Mouse (Mus musculus) forebrain, embryonic 11.5 days (tissue): ENCODE measurements at regions not wholly inside any gene's neighbourhood (a gene's known extent, or its start where the extent isn't known, plus 50 kb on each side); places are given as distances from the start of the nearest gene placed in this dataset.
A peak's percentile ranks its signal among the peaks of the same experiment; 100 is the strongest.

Source experiments
- ATAC-seq: fragments of 200-750 bp; cut with Nextera tagmentation; replicated peaks from 2 replicates; pipeline ENCODE4 v1.8.0; 2017; ENCODE audit warnings: moderate TSS enrichment; ENCODE audit not compliant: low FRiP score
- DNase-seq: peaks from one replicate; pipeline ENCODE4 v3.0.0-alpha.2; 2017; ENCODE audit warnings: low spot score
- H3K27ac ChIP-seq: fragments of 300-500 bp; sonication (generic); 2 replicates; pipeline ENCODE4 v1.5.1; 2014; ENCODE audit warnings: low read depth, low read length
- H3K27me3 ChIP-seq: fragments of 300-500 bp; sonication (generic); 2 replicates; pipeline ENCODE4 v1.6.1; 2014; ENCODE audit warnings: mild to moderate bottlenecking, low read length, mixed read lengths; ENCODE audit not compliant: control insufficient read depth, insufficient read depth
- H3K36me3 ChIP-seq: fragments of 300-500 bp; sonication (generic); 2 replicates; pipeline ENCODE4 v1.6.1; 2014; ENCODE audit warnings: mild to moderate bottlenecking, low read length, moderate library complexity, mixed read lengths; ENCODE audit not compliant: control insufficient read depth, insufficient read depth
- H3K4me1 ChIP-seq: fragments of 300-500 bp; sonication (generic); replicated peaks from 2 replicates; pipeline ENCODE4 v1.6.1; 2014; ENCODE audit warnings: low read length, mixed read lengths; ENCODE audit not compliant: control insufficient read depth, insufficient read depth
- H3K4me2 ChIP-seq: fragments of 300-500 bp; sonication (generic); 2 replicates; pipeline ENCODE4 v1.6.1; 2014; ENCODE audit warnings: low read depth, mild to moderate bottlenecking, low read length, moderate library complexity, mixed read lengths; ENCODE audit not compliant: severe bottlenecking
- H3K4me3 ChIP-seq: fragments of 300-500 bp; sonication (generic); 2 replicates; pipeline ENCODE4 v1.5.1; 2014; ENCODE audit warnings: low read depth, low read length
- H3K9ac ChIP-seq: fragments of 300-500 bp; sonication (generic); 2 replicates; pipeline ENCODE4 v1.6.1; 2014; ENCODE audit warnings: low read length
- H3K9me3 ChIP-seq: fragments of 300-500 bp; sonication (generic); 2 replicates; pipeline ENCODE4 v1.6.1; 2016; ENCODE audit warnings: low read length, mixed read lengths; ENCODE audit not compliant: control insufficient read depth
- WGBS: fragments of 180-500 bp; shearing (Covaris S2); extraction: QIAGEN DNeasy Blood & Tissue Kit; methylation state at CpG from one replicate; pipeline ENCODE4 v1.1.7; 2014; 5-methylcytosine and 5-hydroxymethylcytosine counted together

DNA sequence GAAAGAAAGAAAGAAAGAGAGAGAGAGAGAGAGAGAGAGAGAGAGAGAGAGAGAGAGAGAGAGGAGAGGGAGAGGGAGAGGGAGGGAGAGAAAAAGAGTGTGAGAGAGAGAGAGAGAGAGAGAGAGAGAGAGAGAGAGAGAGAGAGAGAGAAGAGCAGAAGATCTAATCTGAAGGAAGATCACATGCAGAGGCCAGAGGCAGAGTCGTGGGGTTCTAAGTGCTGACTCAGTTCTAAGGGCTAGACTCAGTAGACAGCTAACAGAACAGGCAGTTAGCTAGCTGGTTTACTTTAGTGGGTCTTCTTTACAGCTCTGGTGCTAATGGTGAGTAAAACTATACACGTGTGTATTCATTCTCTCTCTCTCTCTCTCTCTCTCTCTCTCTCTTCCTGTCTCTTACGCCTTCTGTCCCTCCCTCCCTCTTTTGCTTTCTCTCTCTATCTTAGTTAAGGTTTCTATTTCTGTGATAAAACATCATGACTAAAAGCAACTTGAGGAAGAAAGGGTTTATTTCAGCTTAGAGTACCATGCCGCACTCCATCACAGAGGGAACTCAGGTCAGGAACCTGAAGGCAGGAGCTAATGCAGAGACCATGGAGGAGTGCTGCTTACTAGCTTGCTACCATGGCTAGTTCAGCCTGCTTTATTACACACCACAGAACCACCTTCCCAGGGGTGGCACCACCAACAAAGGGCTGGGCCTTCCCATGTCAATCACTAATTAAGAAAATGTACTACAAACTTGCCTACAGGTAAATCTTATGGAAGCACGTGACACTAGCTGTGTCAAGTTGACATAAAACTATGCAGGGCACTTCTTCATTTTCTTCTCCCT is 142.8 kb upstream of the Jun start:
- Histone ChIP-seq H3K27ac (no peak overlapping the region), H3K4me3 (no peak overlapping the region), H3K4me1 (peaks cover 6% of the 10 kb centered on the region; the same call in 1 of the 2 replicates), H3K4me2 (no peak overlapping the region), H3K9me3 (no peaks in the 10 kb centered on the region), H3K27me3 (no peaks in the 10 kb centered on the region), H3K9ac (no peak overlapping the region), H3K36me3 (no peaks in the 10 kb centered on the region)
- ATAC-seq (no peak), DNase-seq (no peak)
- 82% methylated on average over 5 of the region's 5 CpGs for WGBS

- Histone ChIP-seq H3K4me2 (no peak overlapping the region), H3K27ac (no peak overlapping the region), H3K4me3 (no peak overlapping the region), H3K27me3 (no peaks in the 10 kb centered on the region), H3K36me3 (no peaks in the 10 kb centered on the region), H3K9me3 (no peaks in the 10 kb centered on the region), H3K9ac (no peak overlapping the region), H3K4me1 (peaks cover 6% of the 10 kb centered on the region; the same call in 1 of the 2 replicates)
- WGBS: 75% methylated on average over 2 of the region's 2 CpGs
- ATAC-seq (no peak), DNase-seq (no peak)
Observed at GRCm38 (mm10) chr4:95196106-95196505, 144.1 kb upstream of the Jun start.

DNA sequence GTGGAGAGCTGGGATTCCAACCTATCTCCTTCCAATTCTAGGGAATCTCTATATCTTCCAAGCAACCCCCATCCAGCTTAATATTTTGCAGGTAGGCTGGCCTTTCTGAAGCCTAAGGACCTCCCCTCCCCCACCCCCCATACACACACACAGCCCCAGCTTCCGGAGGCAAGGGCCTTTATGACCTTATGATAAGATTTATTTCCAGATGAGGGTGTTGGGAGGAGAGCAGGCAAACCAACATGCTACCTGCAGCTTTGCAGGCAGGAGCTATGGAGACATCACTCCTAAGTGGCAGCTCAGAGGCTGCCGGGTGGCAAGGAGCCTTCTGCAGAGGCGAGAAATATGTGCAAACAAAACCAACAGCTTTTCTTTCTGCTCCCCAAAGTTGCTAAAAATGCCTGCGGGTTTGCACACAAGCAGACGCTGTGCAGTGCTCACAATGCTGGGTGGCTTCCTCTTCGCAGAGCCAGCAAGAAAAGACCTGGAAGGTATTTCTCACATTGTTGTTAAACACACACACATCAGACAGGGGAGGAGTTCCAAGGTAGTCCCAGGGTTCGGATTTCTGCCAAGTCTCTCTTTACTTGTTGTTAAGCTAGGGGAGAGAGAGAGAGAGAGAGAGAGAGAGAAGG is 145.2 kb upstream of the Jun start:
- ATAC-seq (no peak), DNase-seq (no peak)

DNA sequence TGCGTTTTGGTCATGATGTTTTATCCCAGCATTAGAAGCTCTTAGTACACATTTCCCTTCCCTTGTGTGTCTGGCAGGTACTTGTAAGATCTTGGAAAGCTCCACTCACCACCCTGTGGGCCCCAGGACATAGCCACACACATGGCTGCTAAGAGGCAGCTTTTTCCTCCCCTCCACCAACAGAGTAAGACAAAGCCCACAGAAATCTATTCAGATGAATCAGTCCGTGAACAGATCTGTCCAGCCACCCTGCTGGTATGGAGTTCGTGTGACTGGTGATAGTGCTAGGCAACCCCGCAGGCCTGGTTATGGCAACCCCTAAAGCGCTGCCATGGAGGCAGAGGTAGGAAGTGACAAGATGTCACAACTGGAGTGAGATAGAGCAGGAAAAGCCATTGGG is 147.4 kb upstream of the Jun start:
- Histone ChIP-seq H3K4me2 (no peak overlapping the region), H3K9me3 (no peaks in the 10 kb centered on the region), H3K27ac (no peak overlapping the region), H3K36me3 (no peaks in the 10 kb centered on the region), H3K27me3 (no peaks in the 10 kb centered on the region), H3K4me3 (no peak overlapping the region), H3K9ac (no peak overlapping the region), H3K4me1 (peaks cover 6% of the 10 kb centered on the region; the same call in 1 of the 2 replicates)
- ATAC-seq: peak; percentile 79
- DNase-seq: peak; percentile 58
- 41% methylated on average over 5 of the region's 5 CpGs for WGBS

More for the DNA sequence above, 145.2 kb upstream of the Jun start:
- H3K9me3 ChIP-seq: no peaks in the 10 kb centered on the region
- H3K4me1 ChIP-seq: peaks cover 6% of the 10 kb centered on the region; the same call in 1 of the 2 replicates
- no peaks in the 10 kb centered on the region for H3K36me3 ChIP-seq
- WGBS: 78% methylated on average over 7 of the region's 7 CpGs
- H3K4me2 ChIP-seq: no peak overlapping the region
- no peaks in the 10 kb centered on the region for H3K27me3 ChIP-seq
- no peak overlapping the region for H3K4me3 ChIP-seq
- no peak overlapping the region for H3K27ac ChIP-seq
- H3K9ac ChIP-seq: no peak overlapping the region

- Histone ChIP-seq H3K9ac (no peak overlapping the region), H3K9me3 (no peaks in the 10 kb centered on the region), H3K27ac (no peak overlapping the region), H3K27me3 (no peaks in the 10 kb centered on the region), H3K36me3 (no peaks in the 10 kb centered on the region), H3K4me1 (peaks cover 6% of the 10 kb centered on the region; the same call in 1 of the 2 replicates), H3K4me3 (no peak overlapping the region), H3K4me2 (no peak overlapping the region)
- no peak for ATAC-seq
- 94% methylated on average over 7 of the region's 7 CpGs for WGBS
- no peak for DNase-seq
Observed at GRCm38 (mm10) chr4:95200130-95200529, 148.1 kb upstream of the Jun start.

DNA sequence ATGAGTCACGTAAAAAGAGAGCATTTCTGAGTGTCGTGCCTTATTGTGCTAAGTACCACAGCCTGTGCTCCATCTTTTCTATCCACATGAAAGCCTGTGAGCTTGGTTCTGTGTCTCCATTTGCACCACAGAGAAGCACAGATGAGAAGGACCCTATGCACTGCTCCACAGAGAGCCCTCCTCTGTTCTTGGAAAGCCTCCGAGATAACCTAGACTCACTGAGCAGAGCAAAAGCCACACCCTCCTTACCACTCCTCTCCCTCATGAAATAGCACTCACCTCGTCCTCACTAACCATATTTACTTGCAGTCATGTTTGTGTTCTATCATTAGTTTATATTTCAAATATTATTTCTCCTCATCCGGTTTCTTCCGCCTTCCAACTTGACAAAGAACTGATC is 150.5 kb upstream of the Jun start:
- no peak overlapping the region for H3K9ac ChIP-seq
- H3K36me3 ChIP-seq: no peaks in the 10 kb centered on the region
- peaks cover 6% of the 10 kb centered on the region; the same call in 1 of the 2 replicates for H3K4me1 ChIP-seq
- H3K4me3 ChIP-seq: no peak overlapping the region
- H3K9me3 ChIP-seq: no peaks in the 10 kb centered on the region
- no peak overlapping the region for H3K27ac ChIP-seq
- ATAC-seq (no peak), DNase-seq (no peak)
- no peaks in the 10 kb centered on the region for H3K27me3 ChIP-seq
- 86% methylated on average over 6 of the region's 6 CpGs for WGBS
- H3K4me2 ChIP-seq: no peak overlapping the region

DNA sequence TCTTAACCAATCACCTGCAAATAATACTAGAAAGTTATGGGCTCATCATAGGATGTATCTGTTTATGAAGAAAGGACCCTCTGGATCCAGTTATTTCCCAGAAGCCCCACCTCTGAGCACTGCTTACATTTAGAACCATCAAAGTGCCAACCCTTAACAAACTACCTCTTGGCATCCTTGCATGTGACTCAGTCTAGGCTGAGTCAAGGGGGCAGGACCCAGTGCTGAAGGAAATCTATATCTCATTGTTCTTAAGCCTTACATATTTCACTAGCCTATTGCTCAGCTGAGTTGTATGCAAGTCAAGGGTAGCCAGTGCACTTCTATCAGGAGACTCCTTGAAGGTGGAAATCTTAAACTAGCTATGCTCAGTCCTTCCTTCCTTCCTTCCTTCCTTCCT is 151.6 kb upstream of the Jun start:
- DNase-seq (no peak), ATAC-seq (no peak)
- Histone ChIP-seq H3K4me1 (peaks cover 6% of the 10 kb centered on the region; the same call in 1 of the 2 replicates), H3K4me2 (no peak overlapping the region), H3K9me3 (no peaks in the 10 kb centered on the region), H3K27ac (no peak overlapping the region), H3K36me3 (no peaks in the 10 kb centered on the region), H3K9ac (no peak overlapping the region), H3K4me3 (no peak overlapping the region), H3K27me3 (no peaks in the 10 kb centered on the region)

DNA sequence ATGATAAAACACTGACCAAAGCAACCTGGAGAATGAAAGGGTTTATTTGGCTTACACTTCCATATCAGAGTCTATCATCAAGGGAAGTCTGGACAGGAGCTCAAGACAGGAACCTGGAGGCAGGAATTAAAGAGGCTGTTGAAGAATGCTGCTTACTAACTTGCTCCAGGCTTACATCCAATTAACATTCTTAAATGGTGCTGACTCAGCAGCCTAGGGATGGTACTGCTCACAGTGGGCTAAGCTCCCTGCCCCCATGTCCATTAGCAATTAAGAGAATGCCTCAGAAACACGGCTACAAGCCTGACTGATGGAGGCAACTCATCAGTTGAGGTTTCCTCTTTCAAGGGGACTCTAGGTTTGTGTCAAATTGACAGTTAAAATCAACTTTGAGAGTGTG is 153.3 kb upstream of the Jun start:
- Histone ChIP-seq H3K27ac (no peak overlapping the region), H3K36me3 (no peaks in the 10 kb centered on the region), H3K4me3 (no peak overlapping the region), H3K27me3 (no peaks in the 10 kb centered on the region), H3K4me2 (no peak overlapping the region), H3K4me1 (no peaks in the 10 kb centered on the region), H3K9me3 (no peaks in the 10 kb centered on the region), H3K9ac (no peak overlapping the region)
- 68% methylated on average over 1 of the region's 1 CpGs for WGBS
- DNase-seq (no peak), ATAC-seq (no peak)
